Mouse (Mus musculus) frontal cortex, postnatal 36 days (tissue): ENCODE results near the gene Dhx16.

ENCODE experiments used
- DNase-seq, 2 experiments: peaks; one replicate each; pipeline ENCODE4 v3.0.0; 2022; ENCODE audit warnings: low spot score in 2 of 2

The Dhx16 gene

GRCm38 (mm10) chr17:35896781-35897643, 17.4 kb downstream of the Dhx16 start, which contains the start of gene 2310061I04Rik:
Gene 2310061I04Rik (minus strand): TSS chr17:35897431.
- DNase-seq = peak; percentile 86 to 92

- peak in 1 of 2 experiments; percentile 32 for DNase-seq
These were observed 18.3 kb downstream of the Dhx16 start for GRCm38 (mm10) chr17:35897644-35898573.

GRCm38 (mm10) chr17:35900636-35901035, 21.0 kb downstream of the Dhx16 start:
- DNase-seq = no peak

DNA sequence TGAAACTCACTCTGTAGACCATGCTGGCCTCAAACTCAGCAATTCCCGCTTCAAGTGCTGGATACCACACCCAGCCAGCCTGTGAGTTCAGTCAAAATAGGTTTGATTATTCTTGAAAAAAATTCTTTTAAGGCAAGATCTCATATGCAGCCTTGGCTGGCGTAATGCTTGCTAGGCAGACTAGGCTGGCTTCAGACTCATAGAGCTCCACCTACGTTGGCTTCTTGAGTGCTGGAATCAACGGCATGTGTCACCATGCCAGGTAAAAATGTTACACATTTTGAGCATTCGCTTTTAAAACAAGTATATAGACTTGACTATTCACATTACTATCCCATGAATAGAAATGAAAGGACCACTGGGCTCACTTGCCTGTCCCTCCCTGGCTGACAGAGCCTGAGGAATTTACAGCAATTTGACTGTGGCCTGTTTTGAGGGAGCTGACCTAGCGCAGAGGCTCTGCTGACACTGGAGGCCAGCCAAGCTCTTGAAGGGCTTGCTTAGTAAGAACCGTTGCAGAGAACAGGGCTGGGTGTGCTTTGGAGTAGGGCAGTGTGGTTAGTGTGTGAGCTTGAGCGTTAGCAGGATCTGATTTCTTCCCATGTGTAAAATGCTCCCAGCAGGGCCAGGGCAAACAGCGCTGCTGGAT, 23.8 kb downstream of the Dhx16 start:
- DNase-seq = no peak

GRCm38 (mm10) chr17:35903992-35904355, 24.4 kb downstream of the Dhx16 start:
- DNase-seq = no peak

DNA sequence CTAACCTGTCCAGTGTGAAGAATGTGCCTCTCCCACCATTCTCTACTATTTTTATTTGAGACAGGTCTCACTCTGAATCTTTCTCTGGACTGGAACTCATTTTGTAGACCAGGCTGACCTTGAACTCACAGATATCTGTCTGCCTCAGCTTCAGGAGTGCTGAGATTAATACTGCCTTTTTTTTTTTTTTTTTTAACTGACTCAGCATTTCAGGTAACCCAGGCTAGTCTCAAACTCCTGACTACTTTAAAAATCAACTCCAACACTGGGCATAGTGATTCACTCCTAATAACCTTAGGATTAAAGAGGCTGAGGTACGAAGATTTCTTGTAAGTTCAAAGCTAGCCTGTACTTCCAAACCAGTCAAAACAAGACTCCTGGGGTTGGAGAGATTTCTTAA, 26.0 kb downstream of the Dhx16 start:
- no peak for DNase-seq

GRCm38 (mm10) chr17:35907609-35908008, 28.0 kb downstream of the Dhx16 start:
- DNase-seq = no peak

GRCm38 (mm10) chr17:35909186-35909918, 29.7 kb downstream of the Dhx16 start:
- no peak for DNase-seq

DNA sequence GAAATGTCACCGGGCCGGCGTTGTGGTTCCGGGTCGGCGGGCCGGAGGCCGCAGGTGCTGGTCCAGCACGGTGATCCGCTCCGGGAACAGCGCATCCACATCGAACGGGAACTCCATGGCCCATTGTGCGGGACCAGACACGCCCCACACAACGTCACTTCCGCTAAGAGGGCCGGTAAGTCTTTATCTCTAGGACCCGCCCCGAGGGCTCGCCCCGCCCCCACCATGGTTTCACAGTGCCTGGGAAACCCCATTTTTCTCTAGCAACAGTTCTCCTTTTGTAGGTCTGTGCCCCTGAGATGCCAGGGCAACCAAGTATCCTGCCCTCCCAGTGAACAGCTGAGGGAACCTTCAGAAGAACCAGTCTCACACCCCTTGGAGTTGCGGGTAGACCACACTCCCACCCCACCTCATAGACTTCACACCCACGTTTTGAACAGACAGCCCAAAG, 30.3 kb downstream of the Dhx16 start, which contains the start of gene Atat1:
Gene Atat1 (minus strand): TSS at position 157 of the 451 bp plus-strand sequence.
- peak; percentile 86 to 94 for DNase-seq

DNA sequence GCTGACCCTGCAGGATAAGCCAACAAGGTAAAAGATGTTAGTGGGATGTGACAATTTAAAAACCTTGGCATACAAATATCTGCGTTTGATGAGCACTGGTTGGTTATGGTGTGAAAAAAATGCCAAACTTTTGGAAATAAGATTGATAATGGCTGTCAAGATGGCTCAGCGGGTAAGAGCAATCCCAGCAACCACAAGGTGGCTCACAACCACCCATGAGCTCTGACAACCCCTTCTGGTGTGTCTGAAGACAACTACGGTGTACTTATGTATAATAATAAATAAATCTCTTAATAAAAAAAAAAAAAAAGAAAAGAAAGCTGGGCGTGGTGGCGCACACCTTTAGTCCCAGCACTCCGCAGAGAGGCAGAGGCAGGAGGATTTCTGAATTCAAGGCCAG, 35.4 kb downstream of the Dhx16 start:
- no peak for DNase-seq

DNA sequence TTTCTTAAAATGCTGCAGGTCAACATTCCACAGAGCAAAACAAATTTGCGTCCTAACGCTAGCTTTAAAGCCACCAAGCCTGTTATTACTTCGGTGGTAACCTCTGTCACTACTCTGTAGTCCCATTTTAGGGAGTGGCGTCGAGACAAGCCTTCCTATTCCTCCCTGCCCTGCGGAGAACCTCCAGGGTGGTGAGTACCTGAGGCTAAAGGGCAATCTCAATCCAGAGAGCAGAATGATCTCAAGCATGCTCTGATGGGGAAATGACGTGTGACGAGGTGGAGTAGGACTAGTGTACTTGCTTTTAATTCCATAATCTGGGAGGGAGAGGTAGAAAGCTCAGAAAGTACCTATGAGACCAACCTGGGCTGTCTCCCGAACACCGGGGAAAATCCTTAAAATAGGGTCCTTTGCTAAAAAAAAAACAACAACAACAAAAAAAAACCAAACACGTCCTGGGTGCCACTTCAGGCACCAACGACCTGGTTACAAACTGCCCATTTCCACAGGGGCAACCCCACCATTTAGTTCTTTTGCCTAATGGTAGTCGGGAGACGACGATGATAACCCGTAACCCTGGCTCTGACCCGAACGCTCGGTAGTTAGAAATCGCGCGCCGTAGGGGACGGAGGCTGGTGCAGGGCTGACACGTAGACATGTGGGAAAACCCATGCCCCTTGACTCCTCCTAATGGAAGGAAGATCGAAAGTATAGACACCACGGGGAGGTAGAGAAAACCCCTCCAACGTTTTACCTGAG, 36.1 kb downstream of the Dhx16 start:
- DNase-seq = no peak

DNA sequence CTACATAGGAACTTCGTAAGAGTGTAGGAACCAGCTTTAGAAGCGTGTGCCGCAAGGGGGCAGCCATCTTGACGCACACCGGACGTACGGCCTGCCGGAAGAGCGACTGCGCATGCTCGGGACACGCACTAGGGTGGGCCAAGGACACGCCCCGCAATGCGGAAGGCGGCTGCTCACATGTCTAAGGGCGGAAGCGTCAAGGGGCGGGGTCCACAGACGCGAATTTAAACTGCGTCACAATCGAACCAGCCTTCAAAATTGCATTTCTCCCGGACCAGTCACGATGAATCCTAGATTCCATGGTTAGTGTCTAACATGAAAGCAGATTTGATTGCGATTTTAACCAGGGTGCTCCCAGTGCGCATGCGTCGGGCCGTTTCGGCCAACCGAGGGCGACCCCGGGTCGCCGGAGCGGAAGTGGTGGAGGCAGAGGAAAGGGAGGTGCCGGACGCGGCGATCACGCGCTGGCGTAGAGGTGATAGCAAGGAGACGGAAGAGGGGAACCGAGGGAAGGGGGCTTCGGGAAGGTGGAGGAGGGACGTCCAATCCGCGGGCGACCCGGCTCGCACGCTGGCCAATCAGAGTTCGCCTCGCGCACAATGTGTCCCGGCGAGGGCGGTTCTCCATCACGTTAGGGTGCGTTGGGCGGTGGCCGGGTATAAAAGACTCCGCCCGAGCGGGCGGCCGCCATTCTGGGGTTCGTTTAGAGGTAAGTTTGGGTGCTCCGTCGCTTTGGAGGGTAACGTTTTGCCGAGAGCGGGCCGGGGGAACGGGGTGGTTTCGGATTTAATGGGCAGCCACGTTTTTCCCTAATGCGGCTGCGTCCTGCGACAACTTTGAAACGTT, 36.9 kb downstream of the Dhx16 start, which contains the start of the genes Mrps18b and Ppp1r10:
Gene Mrps18b (minus strand): TSS at position 93 of the 846 bp plus-strand sequence.
Gene Ppp1r10 (plus strand): TSS at position 138 of the 846 bp plus-strand sequence.
- peak; percentile 99 for DNase-seq

DNA sequence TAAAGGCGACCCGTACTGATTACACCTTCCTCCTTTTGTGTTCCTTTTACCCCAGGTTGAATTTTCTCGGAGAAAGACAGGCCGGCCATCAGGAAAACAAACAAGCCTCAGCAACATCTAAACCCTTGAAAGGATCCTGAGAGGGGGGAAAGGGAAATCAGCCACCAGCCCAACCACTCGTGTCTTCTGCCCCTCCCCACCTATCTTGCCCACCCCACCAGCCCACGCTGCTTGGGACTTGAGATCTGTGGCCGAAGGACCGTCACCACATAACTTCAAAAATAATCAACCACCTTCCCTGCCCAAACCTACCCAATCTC, 37.5 kb downstream of the Dhx16 start:
- no peak for DNase-seq

- peak; percentile 42 to 67 for DNase-seq
These were observed 38.0 kb downstream of the Dhx16 start for GRCm38 (mm10) chr17:35917463-35918251.

GRCm38 (mm10) chr17:35918276-35919059, 38.8 kb downstream of the Dhx16 start:
- peak; percentile 37 to 44 for DNase-seq

DNA sequence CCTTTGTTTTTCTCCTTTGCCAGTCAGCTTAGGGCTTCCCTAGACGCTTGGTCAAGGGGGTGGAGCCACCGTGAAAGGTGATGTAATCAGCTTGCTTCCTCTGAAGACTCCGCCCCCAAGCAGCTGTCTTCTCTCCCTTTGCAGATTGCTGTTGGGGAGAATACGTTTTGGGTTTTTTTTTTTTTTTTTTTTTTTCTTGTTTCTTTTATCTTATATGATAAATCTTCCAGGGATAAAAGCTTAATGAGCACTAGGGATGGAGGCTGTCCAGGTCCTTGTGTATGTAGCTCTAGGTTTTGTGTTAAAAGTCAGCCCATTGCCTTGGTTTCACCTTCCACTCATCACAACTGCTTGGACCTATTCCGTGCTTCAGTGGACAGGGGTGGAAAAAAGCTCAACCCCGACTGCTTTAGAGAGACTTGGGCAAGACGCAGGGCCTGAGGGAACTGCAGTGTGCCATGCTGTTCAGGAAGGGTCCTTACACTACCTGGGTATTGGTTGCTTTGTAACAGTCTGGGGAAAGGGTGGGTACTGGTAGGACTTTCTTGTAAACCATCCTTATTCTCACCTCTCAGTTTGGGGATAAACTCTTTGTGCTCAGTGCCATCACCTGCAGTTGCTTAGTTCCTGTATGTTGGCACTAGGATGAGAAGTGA, 39.6 kb downstream of the Dhx16 start:
- peak; percentile 87 to 94 for DNase-seq

- no peak for DNase-seq
These were observed 40.3 kb downstream of the Dhx16 start for GRCm38 (mm10) chr17:35919864-35920301.
